ENCODE assay signal across 9 mouse cellular contexts in genomic region chr15:89147456-89147855, GRCm38 (mm10). TPM values are rescaled to one million over a fixed set of nuclear protein-coding genes. Genes with fewer than 3 reads are reported as not detected.
A peak's percentile ranks its signal among the peaks of the same experiment; 100 is the strongest.
DNase-seq lines count a peak whose midpoint lies in the region; ATAC-seq lines count a peak whose summit lies in the region.
"Had no signal": no experiment of that assay in that cellular context is flagged by ENCODE, and none has a peak within 500 bp of the region (broad histone marks: within the 10 kb centered on the region; RNA-seq: fewer than 3 reads in every experiment).

No protein-coding gene starts in this region.

- H3K36me3 ChIP-seq in lung, embryonic 16.5 days (ENCODE audit: control insufficient read depth, insufficient read depth, low read length) = no peaks in the 10 kb centered on the region
- no peaks in the 10 kb centered on the region for H3K36me3 ChIP-seq in forebrain, embryonic 11.5 days (ENCODE audit: control insufficient read depth, insufficient read depth, low read length)
- peaks cover 3% of the 10 kb centered on the region for H3K36me3 ChIP-seq in hindbrain, embryonic 16.5 days (ENCODE audit: control insufficient read depth, insufficient read depth, low read length)
- H3K36me3 ChIP-seq in neural tube, embryonic 13.5 days = peaks cover 35% of the 10 kb centered on the region

- no peak for ATAC-seq in lung, embryonic 16.5 days (ENCODE audit: low read depth)
- ATAC-seq in forebrain, embryonic 11.5 days (replicated peaks; ENCODE audit: low FRiP score) = no peak
- no peak for ATAC-seq in hindbrain, embryonic 16.5 days
- ATAC-seq in neural tube, embryonic 13.5 days (ENCODE audit: low read depth) = no peak

- no peak overlapping the region for H3K27ac ChIP-seq in lung, embryonic 16.5 days (ENCODE audit: low read length)
- no peak overlapping the region for H3K27ac ChIP-seq in forebrain, embryonic 11.5 days (ENCODE audit: low read depth, low read length)
- no peak overlapping the region for H3K27ac ChIP-seq in hindbrain, embryonic 16.5 days (ENCODE audit: low read depth, low read length)
- 0 out of 2 replicates have a peak overlapping the region, but pooled peaks have one; percentile 28 for H3K27ac ChIP-seq in neural tube, embryonic 13.5 days (replicated peaks)
- H3K27ac ChIP-seq: gastrocnemius, adult 2 months had no signal

- H3K4me2 ChIP-seq in lung, embryonic 16.5 days (ENCODE audit: low read depth, low read length) = peak overlapping the region; percentile 49
- H3K4me2 ChIP-seq in forebrain, embryonic 11.5 days (ENCODE audit: low read depth, low read length, severe bottlenecking) = peak overlapping the region; percentile 90
- H3K4me2 ChIP-seq in hindbrain, embryonic 16.5 days (ENCODE audit: low read length) = peak overlapping the region; percentile 90
- H3K4me2 ChIP-seq in neural tube, embryonic 13.5 days = peak overlapping the region; percentile 77

- peaks cover 27% of the 10 kb centered on the region for H3K4me1 ChIP-seq in lung, embryonic 16.5 days (replicated peaks; ENCODE audit: control insufficient read depth, insufficient read depth, low read length)
- peaks cover 31% of the 10 kb centered on the region for H3K4me1 ChIP-seq in forebrain, embryonic 11.5 days (replicated peaks; ENCODE audit: control insufficient read depth, insufficient read depth, low read length)
- peaks cover 37% of the 10 kb centered on the region for H3K4me1 ChIP-seq in hindbrain, embryonic 16.5 days (ENCODE audit: control insufficient read depth, insufficient read depth, low read depth, low read length)
- H3K4me1 ChIP-seq in neural tube, embryonic 13.5 days (replicated peaks) = peaks cover 49% of the 10 kb centered on the region

- peaks cover 40% of the 10 kb centered on the region for H3K27me3 ChIP-seq in lung, embryonic 16.5 days (ENCODE audit: control insufficient read depth, insufficient read depth, low read depth, low read length)
- no peaks in the 10 kb centered on the region for H3K27me3 ChIP-seq in forebrain, embryonic 11.5 days (ENCODE audit: control insufficient read depth, insufficient read depth, low read length)
- H3K27me3 ChIP-seq in hindbrain, embryonic 16.5 days (replicated peaks; ENCODE audit: control insufficient read depth, insufficient read depth, low read length) = no peaks in the 10 kb centered on the region
- no peaks in the 10 kb centered on the region for H3K27me3 ChIP-seq in neural tube, embryonic 13.5 days

- H3K4me3 ChIP-seq in lung, embryonic 16.5 days (ENCODE audit: low read length) = no peak overlapping the region
- H3K4me3 ChIP-seq in forebrain, embryonic 11.5 days (ENCODE audit: low read depth, low read length) = peak overlapping the region; percentile 27
- H3K4me3 ChIP-seq in hindbrain, embryonic 16.5 days (ENCODE audit: low read length) = peak overlapping the region; percentile 83
- peak overlapping the region; percentile 67 for H3K4me3 ChIP-seq in neural tube, embryonic 13.5 days

- no peaks in the 10 kb centered on the region for H3K9me3 ChIP-seq in lung, embryonic 16.5 days (ENCODE audit: control insufficient read depth, low read length)
- H3K9me3 ChIP-seq in forebrain, embryonic 11.5 days (ENCODE audit: control insufficient read depth, low read length) = no peaks in the 10 kb centered on the region
- H3K9me3 ChIP-seq in hindbrain, embryonic 16.5 days (ENCODE audit: control insufficient read depth, low read length) = no peaks in the 10 kb centered on the region
- no peaks in the 10 kb centered on the region for H3K9me3 ChIP-seq in neural tube, embryonic 13.5 days

- DNase-seq in lung, postnatal 4 days = no peak
- no peak for DNase-seq in forebrain, embryonic 11.5 days (ENCODE audit: low spot score)
- DNase-seq in left cerebral cortex, adult 8-10 months (ENCODE audit: low spot score in 2 of 2) = no peak
- no peak for DNase-seq in natural killer cell, adult 2 months (ENCODE audit: low spot score in 2 of 2)
- DNase-seq: gastrocnemius, adult 2 months; kidney, adult 11 months had no signal

- no peak overlapping the region; the same call in 1 of the 2 replicates for H3K9ac ChIP-seq in lung, embryonic 16.5 days (ENCODE audit: low read length)
- peak overlapping the region; percentile 39 for H3K9ac ChIP-seq in forebrain, embryonic 11.5 days (ENCODE audit: low read length)
- peak overlapping the region; percentile 64 for H3K9ac ChIP-seq in hindbrain, embryonic 16.5 days (ENCODE audit: low read depth, low read length)
- peak overlapping the region; percentile 84 for H3K9ac ChIP-seq in neural tube, embryonic 13.5 days

- WGBS in lung, embryonic 16.5 days = 13% methylated on average over 10 of the region's 10 CpGs
- 20% methylated on average over 10 of the region's 10 CpGs for WGBS in forebrain, embryonic 11.5 days
- 20% methylated on average over 10 of the region's 10 CpGs for WGBS in hindbrain, embryonic 16.5 days
- 22% methylated on average over 10 of the region's 10 CpGs for WGBS in neural tube, embryonic 13.5 days

RNA-seq across cellular contexts. Expression of gene Mapk11, which starts 2.0 kb away (rescaled TPM):
- polyA plus RNA-seq in lung, embryonic 16.5 days (2015; fragmentation: Nextera tagmentation; extraction: Ambion mirVana) = 9.6 and 10.3 TPM in 2 replicates
- polyA plus RNA-seq in forebrain, embryonic 11.5 days (2014; fragmentation: Nextera tagmentation; extraction: Ambion mirVana) = 43.2 and 47.6 TPM in 2 replicates
- polyA plus RNA-seq in hindbrain, embryonic 16.5 days (2015; fragmentation: Nextera tagmentation; extraction: Ambion mirVana) = 23.7 and 28.3 TPM in 2 replicates
- polyA plus RNA-seq in neural tube, embryonic 13.5 days (2015; fragmentation: Nextera tagmentation; extraction: Ambion mirVana) = 35.8 and 40.2 TPM in 2 replicates
- 10 to 100 TPM; 35.8 to 40.9 (median 39.4) TPM for total RNA-seq in left cerebral cortex, adult 8-10 months (2022)

RNA-seq across cellular contexts. Expression of gene Mapk12, which starts 7.0 kb away (rescaled TPM):
- 12.2 and 13.9 TPM in 2 replicates for polyA plus RNA-seq in lung, embryonic 16.5 days (2015; fragmentation: Nextera tagmentation; extraction: Ambion mirVana)
- 26.9 and 29.8 TPM in 2 replicates for polyA plus RNA-seq in forebrain, embryonic 11.5 days (2014; fragmentation: Nextera tagmentation; extraction: Ambion mirVana)
- polyA plus RNA-seq in hindbrain, embryonic 16.5 days (2015; fragmentation: Nextera tagmentation; extraction: Ambion mirVana) = 4.1 and 4.4 TPM in 2 replicates
- polyA plus RNA-seq in neural tube, embryonic 13.5 days (2015; fragmentation: Nextera tagmentation; extraction: Ambion mirVana) = 6.7 and 7.0 TPM in 2 replicates
- total RNA-seq in left cerebral cortex, adult 8-10 months (2022) = 10 to 100 TPM in 2 of 4 experiments, 1 to 10 TPM in 2; 9.5 to 10.6 (median 10.1) TPM

RNA-seq across cellular contexts. Expression of gene Hdac10, which starts 19.0 kb away (rescaled TPM):
- polyA plus RNA-seq in lung, embryonic 16.5 days (2015; fragmentation: Nextera tagmentation; extraction: Ambion mirVana) = 22.0 and 23.4 TPM in 2 replicates
- polyA plus RNA-seq in forebrain, embryonic 11.5 days (2014; fragmentation: Nextera tagmentation; extraction: Ambion mirVana) = 14.2 and 16.2 TPM in 2 replicates
- polyA plus RNA-seq in hindbrain, embryonic 16.5 days (2015; fragmentation: Nextera tagmentation; extraction: Ambion mirVana) = 27.3 and 29.2 TPM in 2 replicates
- 23.9 and 26.7 TPM in 2 replicates for polyA plus RNA-seq in neural tube, embryonic 13.5 days (2015; fragmentation: Nextera tagmentation; extraction: Ambion mirVana)
- total RNA-seq in left cerebral cortex, adult 8-10 months (2022) = 10 to 100 TPM; 12.5 to 17.1 (median 14.2) TPM

RNA-seq across cellular contexts. Expression of gene Tubgcp6, which starts 24.5 kb away (rescaled TPM):
- polyA plus RNA-seq in lung, embryonic 16.5 days (2015; fragmentation: Nextera tagmentation; extraction: Ambion mirVana) = 15.5 and 15.7 TPM in 2 replicates
- 24.2 and 26.0 TPM in 2 replicates for polyA plus RNA-seq in forebrain, embryonic 11.5 days (2014; fragmentation: Nextera tagmentation; extraction: Ambion mirVana)
- 15.2 and 16.4 TPM in 2 replicates for polyA plus RNA-seq in hindbrain, embryonic 16.5 days (2015; fragmentation: Nextera tagmentation; extraction: Ambion mirVana)
- polyA plus RNA-seq in neural tube, embryonic 13.5 days (2015; fragmentation: Nextera tagmentation; extraction: Ambion mirVana) = 15.8 and 16.7 TPM in 2 replicates
- 10 to 100 TPM; 27.2 to 30.8 (median 28.6) TPM for total RNA-seq in left cerebral cortex, adult 8-10 months (2022)

RNA-seq across cellular contexts. Expression of gene Plxnb2, which starts 33.1 kb away (rescaled TPM):
- polyA plus RNA-seq in lung, embryonic 16.5 days (2015; fragmentation: Nextera tagmentation; extraction: Ambion mirVana) = 134 and 139 TPM in 2 replicates
- 162 and 176 TPM in 2 replicates for polyA plus RNA-seq in forebrain, embryonic 11.5 days (2014; fragmentation: Nextera tagmentation; extraction: Ambion mirVana)
- 85.2 and 106 TPM in 2 replicates for polyA plus RNA-seq in hindbrain, embryonic 16.5 days (2015; fragmentation: Nextera tagmentation; extraction: Ambion mirVana)
- polyA plus RNA-seq in neural tube, embryonic 13.5 days (2015; fragmentation: Nextera tagmentation; extraction: Ambion mirVana) = 89.8 and 94.5 TPM in 2 replicates
- 10 to 100 TPM; 42.6 to 60.9 (median 54.8) TPM for total RNA-seq in left cerebral cortex, adult 8-10 months (2022)
